Mouse (Mus musculus): ENCODE measurements around the gene Ago4. TPM values are rescaled to one million over a fixed set of nuclear protein-coding genes. Genes with fewer than 3 reads are reported as not detected.

Gene Ago4
- polyA plus RNA-seq, 1 experiment from 2014 or later, result 8.4 TPM

GRCm38 (mm10) chr4:126468925-126469324, 64.3 kb downstream of the Ago4 start:
- no peak for ATAC-seq
- WGBS, result 3% methylated on average over 8 of the region's 8 CpGs
- Histone ChIP-seq H3K4me2 (ENCODE audit: low read length) (peak overlapping the region; percentile 79), H3K27me3 (ENCODE audit: control insufficient read depth, insufficient read depth, low read depth, low read length) (no peaks in the 10 kb centered on the region), H3K36me3 (ENCODE audit: control insufficient read depth, insufficient read depth, low read length) (no peaks in the 10 kb centered on the region), H3K9me3 (replicated peaks; ENCODE audit: control insufficient read depth, low read length, poor library complexity, severe bottlenecking) (no peaks in the 10 kb centered on the region), H3K9ac (ENCODE audit: low read depth, low read length) (peak overlapping the region; percentile 98), H3K4me1 (ENCODE audit: control insufficient read depth, insufficient read depth, low read length) (peaks cover 39% of the 10 kb centered on the region), H3K4me3 (ENCODE audit: low read depth, low read length) (peak overlapping the region; percentile 94), H3K27ac (ENCODE audit: low read length) (peak overlapping the region; percentile 97)

GRCm38 (mm10) chr4:126468285-126468901, 64.9 kb downstream of the Ago4 start, which contains the start of gene Ago1:
TSS of gene Ago1 (minus strand) at chr4:126468583.
- H3K27me3 ChIP-seq (ENCODE audit: control insufficient read depth, insufficient read depth, low read depth, low read length), result no peaks in the 10 kb centered on the region
- H3K36me3 ChIP-seq (ENCODE audit: control insufficient read depth, insufficient read depth, low read length), result no peaks in the 10 kb centered on the region
- peak within 1 kb of the TSS; percentile 79 for H3K4me2 ChIP-seq (ENCODE audit: low read length)
- peak within 1 kb of the TSS; percentile 94 for H3K4me3 ChIP-seq (ENCODE audit: low read depth, low read length)
- ATAC-seq, result peak; percentile 91
- H3K27ac ChIP-seq (ENCODE audit: low read length), result peak within 1 kb of the TSS; percentile 97
- WGBS, result under 1% methylated on average over 45 of the region's 55 CpGs
- peak within 1 kb of the TSS; percentile 98 for H3K9ac ChIP-seq (ENCODE audit: low read depth, low read length)
- H3K4me1 ChIP-seq (ENCODE audit: control insufficient read depth, insufficient read depth, low read length), result peaks cover 41% of the 10 kb centered on the region
- no peaks in the 10 kb centered on the region for H3K9me3 ChIP-seq (replicated peaks; ENCODE audit: control insufficient read depth, low read length, poor library complexity, severe bottlenecking)

GRCm38 (mm10) chr4:126467721-126468284, 65.5 kb downstream of the Ago4 start:
- no peaks in the 10 kb centered on the region for H3K9me3 ChIP-seq (replicated peaks; ENCODE audit: control insufficient read depth, low read length, poor library complexity, severe bottlenecking)
- no peaks in the 10 kb centered on the region for H3K27me3 ChIP-seq (ENCODE audit: control insufficient read depth, insufficient read depth, low read depth, low read length)
- peaks cover 43% of the 10 kb centered on the region for H3K4me1 ChIP-seq (ENCODE audit: control insufficient read depth, insufficient read depth, low read length)
- peak overlapping the region; percentile 94 for H3K4me3 ChIP-seq (ENCODE audit: low read depth, low read length)
- peak overlapping the region; percentile 98 for H3K9ac ChIP-seq (ENCODE audit: low read depth, low read length)
- ATAC-seq, result peak; percentile 66
- H3K36me3 ChIP-seq (ENCODE audit: control insufficient read depth, insufficient read depth, low read length), result no peaks in the 10 kb centered on the region
- 1% methylated on average over 25 of the region's 25 CpGs for WGBS
- peak overlapping the region; percentile 79 for H3K4me2 ChIP-seq (ENCODE audit: low read length)
- H3K27ac ChIP-seq (ENCODE audit: low read length), result peak overlapping the region; percentile 97

GRCm38 (mm10) chr4:126466251-126466750, 67.0 kb downstream of the Ago4 start:
- 6% methylated on average over 8 of the region's 8 CpGs for WGBS
- peak overlapping the region; percentile 43 for H3K9ac ChIP-seq (ENCODE audit: low read depth, low read length)
- peak overlapping the region; percentile 70 for H3K27ac ChIP-seq (ENCODE audit: low read length)
- no peaks in the 10 kb centered on the region for H3K27me3 ChIP-seq (ENCODE audit: control insufficient read depth, insufficient read depth, low read depth, low read length)
- H3K36me3 ChIP-seq (ENCODE audit: control insufficient read depth, insufficient read depth, low read length), result no peaks in the 10 kb centered on the region
- no peak for ATAC-seq
- H3K9me3 ChIP-seq (replicated peaks; ENCODE audit: control insufficient read depth, low read length, poor library complexity, severe bottlenecking), result no peaks in the 10 kb centered on the region
- peak overlapping the region; percentile 16 for H3K4me3 ChIP-seq (ENCODE audit: low read depth, low read length)
- H3K4me2 ChIP-seq (ENCODE audit: low read length), result peak overlapping the region; percentile 79
- peaks cover 48% of the 10 kb centered on the region for H3K4me1 ChIP-seq (ENCODE audit: control insufficient read depth, insufficient read depth, low read length)

GRCm38 (mm10) chr4:126465843-126466242, 67.4 kb downstream of the Ago4 start:
- no peak for ATAC-seq

GRCm38 (mm10) chr4:126464892-126465235, 68.4 kb downstream of the Ago4 start:
- H3K27ac ChIP-seq (ENCODE audit: low read length), result no peak overlapping the region
- WGBS, result 8% methylated on average over 2 of the region's 2 CpGs
- no peak overlapping the region for H3K9ac ChIP-seq (ENCODE audit: low read depth, low read length)
- ATAC-seq, result no peak
- H3K36me3 ChIP-seq (ENCODE audit: control insufficient read depth, insufficient read depth, low read length), result peaks cover 3% of the 10 kb centered on the region; the same call in 1 of the 2 replicates
- no peaks in the 10 kb centered on the region for H3K9me3 ChIP-seq (replicated peaks; ENCODE audit: control insufficient read depth, low read length, poor library complexity, severe bottlenecking)
- peak overlapping the region; percentile 16; the same call in 1 of the 2 replicates for H3K4me3 ChIP-seq (ENCODE audit: low read depth, low read length)
- peaks cover 48% of the 10 kb centered on the region for H3K4me1 ChIP-seq (ENCODE audit: control insufficient read depth, insufficient read depth, low read length)
- peak overlapping the region; percentile 79 for H3K4me2 ChIP-seq (ENCODE audit: low read length)
- H3K27me3 ChIP-seq (ENCODE audit: control insufficient read depth, insufficient read depth, low read depth, low read length), result no peaks in the 10 kb centered on the region

More at GRCm38 (mm10) chr4:126465843-126466242, 67.4 kb downstream of the Ago4 start:
- 5% methylated on average over 8 of the region's 8 CpGs for WGBS
- Histone ChIP-seq H3K27ac (ENCODE audit: low read length) (peak overlapping the region; percentile 70), H3K9ac (ENCODE audit: low read depth, low read length) (peak overlapping the region; percentile 43), H3K4me2 (ENCODE audit: low read length) (peak overlapping the region; percentile 79), H3K27me3 (ENCODE audit: control insufficient read depth, insufficient read depth, low read depth, low read length) (no peaks in the 10 kb centered on the region), H3K36me3 (ENCODE audit: control insufficient read depth, insufficient read depth, low read length) (no peaks in the 10 kb centered on the region), H3K4me1 (ENCODE audit: control insufficient read depth, insufficient read depth, low read length) (peaks cover 48% of the 10 kb centered on the region), H3K9me3 (replicated peaks; ENCODE audit: control insufficient read depth, low read length, poor library complexity, severe bottlenecking) (no peaks in the 10 kb centered on the region), H3K4me3 (ENCODE audit: low read depth, low read length) (peak overlapping the region; percentile 16)

GRCm38 (mm10) chr4:126464189-126464891, 68.9 kb downstream of the Ago4 start:
- H3K4me1 ChIP-seq (ENCODE audit: control insufficient read depth, insufficient read depth, low read length), result peaks cover 48% of the 10 kb centered on the region
- H3K27ac ChIP-seq (ENCODE audit: low read length), result no peak overlapping the region
- no peak for ATAC-seq
- H3K9me3 ChIP-seq (replicated peaks; ENCODE audit: control insufficient read depth, low read length, poor library complexity, severe bottlenecking), result no peaks in the 10 kb centered on the region
- peak overlapping the region; percentile 79 for H3K4me2 ChIP-seq (ENCODE audit: low read length)
- no peak overlapping the region for H3K9ac ChIP-seq (ENCODE audit: low read depth, low read length)
- WGBS, result 9% methylated on average over 4 of the region's 4 CpGs
- H3K27me3 ChIP-seq (ENCODE audit: control insufficient read depth, insufficient read depth, low read depth, low read length), result no peaks in the 10 kb centered on the region
- H3K4me3 ChIP-seq (ENCODE audit: low read depth, low read length), result no peak overlapping the region
- peaks cover 8% of the 10 kb centered on the region; the same call in 1 of the 2 replicates for H3K36me3 ChIP-seq (ENCODE audit: control insufficient read depth, insufficient read depth, low read length)

GRCm38 (mm10) chr4:126455441-126455840, 77.8 kb downstream of the Ago4 start:
- no peaks in the 10 kb centered on the region for H3K27me3 ChIP-seq (ENCODE audit: control insufficient read depth, insufficient read depth, low read depth, low read length)
- no peaks in the 10 kb centered on the region for H3K4me1 ChIP-seq (ENCODE audit: control insufficient read depth, insufficient read depth, low read length)
- H3K4me2 ChIP-seq (ENCODE audit: low read length), result no peak overlapping the region
- ATAC-seq, result no peak
- 95% methylated on average over 7 of the region's 7 CpGs for WGBS
- no peak overlapping the region for H3K9ac ChIP-seq (ENCODE audit: low read depth, low read length)
- H3K36me3 ChIP-seq (ENCODE audit: control insufficient read depth, insufficient read depth, low read length), result peaks cover 48% of the 10 kb centered on the region
- no peak overlapping the region for H3K4me3 ChIP-seq (ENCODE audit: low read depth, low read length)
- no peak overlapping the region for H3K27ac ChIP-seq (ENCODE audit: low read length)
- H3K9me3 ChIP-seq (replicated peaks; ENCODE audit: control insufficient read depth, low read length, poor library complexity, severe bottlenecking), result no peaks in the 10 kb centered on the region

Data from midbrain, embryonic 16.5 days (tissue).